Mouse (Mus musculus) liver, embryonic 14.5 days (tissue): ENCODE results near the gene Pigu. TPM values are rescaled to one million over a fixed set of nuclear protein-coding genes. Genes with fewer than 3 reads are reported as not detected.

Experiments
- ATAC-seq: fragments of 200-750 bp; cut with Nextera tagmentation; 2 replicates; pipeline ENCODE4 v1.8.0; 2017; ENCODE audit warnings: moderate number of reproducible peaks, mild to moderate bottlenecking, moderate library complexity; ENCODE audit not compliant: insufficient read depth
- DNase-seq, 3 experiments: peaks; one replicate each; pipeline ENCODE4 v3.0.0-alpha.2; 2012 to 2013; ENCODE audit warnings: low read depth in 3 of 3, low spot score in 3 of 3
- H3K27ac ChIP-seq: fragments of 300-500 bp; sonication (generic); 2 replicates; pipeline ENCODE4 v1.5.1; 2014; ENCODE audit warnings: moderate library complexity, mild to moderate bottlenecking, control low read depth, inconsistent platforms
- H3K27me3 ChIP-seq: fragments of 300-500 bp; sonication (generic); 2 replicates; pipeline ENCODE4 v1.6.1; 2014; ENCODE audit warnings: mild to moderate bottlenecking, low read length, moderate library complexity; ENCODE audit not compliant: control insufficient read depth, insufficient read depth
- H3K36me3 ChIP-seq: fragments of 300-500 bp; sonication (generic); replicated peaks from 2 replicates; pipeline ENCODE4 v1.6.1; 2014; ENCODE audit warnings: low read depth; ENCODE audit not compliant: control insufficient read depth, insufficient read depth
- H3K4me1 ChIP-seq, 2 experiments: fragments of 200-500 bp in 1 of 2; fragments of 300-500 bp in 1 of 2; sonication (generic) in 1 of 2; replicated peaks; 2 replicates each; pipeline ENCODE4 v1.6.1; 2012 to 2014; ENCODE audit warnings: antibody characterized with exemption in 1 of 2, inconsistent platforms in 1 of 2, low read length in 1 of 2; ENCODE audit not compliant: control insufficient read depth in 2 of 2, insufficient read depth in 2 of 2
- H3K4me2 ChIP-seq: fragments of 300-500 bp; sonication (generic); 2 replicates; pipeline ENCODE4 v1.6.1; 2014; ENCODE audit warnings: low read depth, mild to moderate bottlenecking, control low read depth, moderate library complexity
- H3K4me3 ChIP-seq, 2 experiments: fragments of 200-500 bp in 1 of 2; fragments of 300-500 bp in 1 of 2; sonication (generic) in 1 of 2; 2 replicates each; pipeline ENCODE4 v1.5.1; 2012 to 2014; ENCODE audit warnings: low read depth in 2 of 2, low read length in 2 of 2, mild to moderate bottlenecking in 2 of 2, control low read depth in 1 of 2, inconsistent platforms in 1 of 2, moderate library complexity in 1 of 2; ENCODE audit not compliant: insufficient read depth in 1 of 2
- H3K9ac ChIP-seq: fragments of 300-500 bp; sonication (generic); replicated peaks from 2 replicates; pipeline ENCODE4 v1.6.1; 2014; ENCODE audit warnings: mild to moderate bottlenecking, control low read depth, moderate library complexity
- H3K9me3 ChIP-seq: fragments of 300-500 bp; sonication (generic); 2 replicates; pipeline ENCODE4 v1.6.1; 2016; ENCODE audit warnings: low read length, mixed read lengths; ENCODE audit not compliant: control insufficient read depth
- CTCF ChIP-seq: IDR thresholded peaks from 2 replicates; pipeline ENCODE4 v1.5.1; 2016; ENCODE audit warnings: antibody characterized with exemption, low read depth, control low read depth
- EP300 ChIP-seq: IDR thresholded peaks from 2 replicates; pipeline ENCODE4 v1.6.1; 2016; ENCODE audit warnings: antibody characterized with exemption, low read depth
- whole genome bisulfite sequencing: fragments of 180-500 bp; shearing (Covaris S2); extraction: QIAGEN DNeasy Blood & Tissue Kit; methylation state at CpG from one replicate; pipeline ENCODE4 v1.1.7; 2014; ENCODE audit not compliant: insufficient replicate concordance; 5-methylcytosine and 5-hydroxymethylcytosine counted together
- polyA plus RNA-seq, 2 experiments: library from polyadenylated mRNA; depleted of rRNA in 1 of 2; stranded (reverse) in 1 of 2; unstranded in 1 of 2; fragments of >200 nt; fragmentation: Nextera tagmentation in 1 of 2; extraction: Ambion mirVana in 1 of 2; gene quantifications; 2 replicates each; pipeline versions ENCODE4 v1.2.1 to v1.2.3; 2012 to 2014

Pigu gene
- polyA plus RNA-seq, 2 experiments: 16.7 to 24.4 TPM

- DNase-seq (no peak), ATAC-seq (no peak)
- H3K27ac ChIP-seq: no peak overlapping the region
- peaks cover 6% of the 10 kb centered on the region for H3K36me3 ChIP-seq
- no peaks in the 10 kb centered on the region for H3K9me3 ChIP-seq
- no peak for TF ChIP-seq CTCF
- no peaks in the 10 kb centered on the region for H3K27me3 ChIP-seq
- no peak overlapping the region for H3K9ac ChIP-seq
- H3K4me1 ChIP-seq: no peaks in the 10 kb centered on the region; a peak in 1 of 4 replicates
- no peak overlapping the region for H3K4me2 ChIP-seq
- 65% methylated on average over 4 of the region's 4 CpGs for WGBS
- no peak overlapping the region for H3K4me3 ChIP-seq
Measured at GRCm38 (mm10) chr2:155287456-155288250, 69.6 kb downstream of the Pigu start.

- Histone ChIP-seq H3K9me3 (no peaks in the 10 kb centered on the region), H3K36me3 (no peaks in the 10 kb centered on the region; the same call in 1 of the 2 replicates), H3K27ac (no peak overlapping the region), H3K4me1 (no peaks in the 10 kb centered on the region; a peak in 1 of 4 replicates), H3K4me3 (no peak overlapping the region), H3K4me2 (no peak overlapping the region), H3K9ac (no peak overlapping the region), H3K27me3 (no peaks in the 10 kb centered on the region)
- DNase-seq: no peak
- 78% methylated on average over 6 of the region's 6 CpGs for WGBS
- ATAC-seq: no peak
- TF ChIP-seq CTCF (no peak), EP300 (no peak)
Measured at GRCm38 (mm10) chr2:155285744-155286143, 71.5 kb downstream of the Pigu start.

DNA sequence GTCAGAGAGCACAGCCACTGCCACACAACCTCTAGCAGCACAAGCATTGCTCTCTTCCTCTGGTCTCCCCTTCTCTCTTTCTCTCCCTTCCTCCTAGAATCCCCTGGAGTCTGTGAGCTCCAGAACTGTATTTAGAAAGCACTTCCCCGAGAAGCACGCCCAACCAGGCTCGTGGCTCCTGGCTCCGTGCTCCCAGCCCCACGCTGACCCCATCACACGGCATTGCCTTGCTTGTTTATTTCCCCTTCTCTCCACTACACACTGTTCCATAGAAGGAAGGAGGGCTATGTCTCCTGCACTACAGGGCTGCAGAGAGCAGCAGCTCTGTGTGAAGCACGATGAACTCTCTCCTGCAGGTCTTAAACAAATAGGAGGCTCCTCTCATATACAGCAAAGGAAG, 72.6 kb downstream of the Pigu start:
- H3K27me3 ChIP-seq: no peaks in the 10 kb centered on the region
- DNase-seq (no peak), ATAC-seq (no peak)
- H3K27ac ChIP-seq: no peak overlapping the region
- H3K36me3 ChIP-seq: no peaks in the 10 kb centered on the region; the same call in 1 of the 2 replicates
- no peak overlapping the region for H3K9ac ChIP-seq
- H3K4me3 ChIP-seq: no peak overlapping the region
- H3K4me1 ChIP-seq: no peaks in the 10 kb centered on the region; a peak in 1 of 4 replicates
- no peak overlapping the region for H3K4me2 ChIP-seq
- TF ChIP-seq EP300: no peak
- no peak for TF ChIP-seq CTCF
- 77% methylated on average over 7 of the region's 7 CpGs for WGBS
- no peaks in the 10 kb centered on the region for H3K9me3 ChIP-seq

- Histone ChIP-seq H3K27me3 (no peaks in the 10 kb centered on the region), H3K9ac (no peak overlapping the region), H3K4me2 (no peak overlapping the region), H3K4me3 (no peak overlapping the region), H3K27ac (no peak overlapping the region), H3K9me3 (no peaks in the 10 kb centered on the region), H3K36me3 (no peaks in the 10 kb centered on the region), H3K4me1 (no peaks in the 10 kb centered on the region; a peak in 1 of 4 replicates)
- 69% methylated on average over 4 of the region's 4 CpGs for WGBS
- ATAC-seq (no peak), DNase-seq (no peak)
- no peak for TF ChIP-seq EP300
- TF ChIP-seq CTCF: no peak
Measured at GRCm38 (mm10) chr2:155283793-155284192, 73.4 kb downstream of the Pigu start.

- H3K4me3 ChIP-seq: no peak overlapping the region
- no peak overlapping the region for H3K9ac ChIP-seq
- ATAC-seq (no peak), DNase-seq (no peak)
- peaks cover 3% of the 10 kb centered on the region in 2 experiments; a peak in 2 of 4 replicates for H3K4me1 ChIP-seq
- 69% methylated on average over 2 of the region's 2 CpGs for WGBS
- no peak overlapping the region for H3K27ac ChIP-seq
- no peak overlapping the region for H3K4me2 ChIP-seq
- H3K27me3 ChIP-seq: no peaks in the 10 kb centered on the region
- no peaks in the 10 kb centered on the region for H3K9me3 ChIP-seq
- no peak for TF ChIP-seq CTCF
- no peak for TF ChIP-seq EP300
- H3K36me3 ChIP-seq: no peaks in the 10 kb centered on the region
Measured at GRCm38 (mm10) chr2:155280116-155280515, 77.1 kb downstream of the Pigu start.
